Mouse (Mus musculus): Measurements from ENCODE around the gene Mnat1. TPM values are rescaled to one million over a fixed set of nuclear protein-coding genes. Genes with fewer than 3 reads are reported as not detected.

The Mnat1 gene
- polyA plus RNA-seq, 1 experiment from 2014 or later, result 15.2 TPM

GRCm38 (mm10) chr12:73170794-73171193 lies 47.3 kb downstream of the Mnat1 start:
- H3K9ac ChIP-seq (ENCODE audit: low read depth, low read length), result no peak overlapping the region
- H3K4me2 ChIP-seq (replicated peaks; ENCODE audit: low read depth), result no peak overlapping the region
- H3K9me3 ChIP-seq (ENCODE audit: control insufficient read depth), result no peaks in the 10 kb centered on the region
- no peaks in the 10 kb centered on the region for H3K27me3 ChIP-seq (replicated peaks; ENCODE audit: control insufficient read depth, insufficient read depth, low read length)
- TF ChIP-seq CTCF (IDR thresholded peaks at IDR 0.05; ENCODE audit: low read depth), result no peak
- H3K4me3 ChIP-seq (ENCODE audit: low read depth, low read length), result no peak overlapping the region
- H3K27ac ChIP-seq (ENCODE audit: low read depth, low read length), result no peak overlapping the region
- no peaks in the 10 kb centered on the region for H3K4me1 ChIP-seq (replicated peaks; ENCODE audit: control insufficient read depth, insufficient read depth, low read length)
- WGBS, result 85% methylated on average over 6 of the region's 6 CpGs
- no peak for ATAC-seq
- H3K36me3 ChIP-seq (ENCODE audit: control insufficient read depth, insufficient read depth), result peaks cover 13% of the 10 kb centered on the region

GRCm38 (mm10) chr12:73183896-73184295 lies 60.4 kb downstream of the Mnat1 start:
- Histone ChIP-seq H3K4me3 (ENCODE audit: low read depth, low read length) (no peak overlapping the region), H3K27ac (ENCODE audit: low read depth, low read length) (no peak overlapping the region), H3K27me3 (replicated peaks; ENCODE audit: control insufficient read depth, insufficient read depth, low read length) (no peaks in the 10 kb centered on the region), H3K36me3 (ENCODE audit: control insufficient read depth, insufficient read depth) (0 out of 2 replicates have a peak, but pooled peaks cover 9% of the 10 kb centered on the region), H3K4me1 (replicated peaks; ENCODE audit: control insufficient read depth, insufficient read depth, low read length) (no peaks in the 10 kb centered on the region), H3K9ac (ENCODE audit: low read depth, low read length) (no peak overlapping the region), H3K9me3 (ENCODE audit: control insufficient read depth) (no peaks in the 10 kb centered on the region), H3K4me2 (replicated peaks; ENCODE audit: low read depth) (no peak overlapping the region)
- ATAC-seq, result no peak
- no peak for TF ChIP-seq CTCF (IDR thresholded peaks at IDR 0.05; ENCODE audit: low read depth)
- 90% methylated on average over 8 of the region's 8 CpGs for WGBS

GRCm38 (mm10) chr12:73197363-73197762 lies 73.8 kb downstream of the Mnat1 start:
- H3K27me3 ChIP-seq (replicated peaks; ENCODE audit: control insufficient read depth, insufficient read depth, low read length), result no peaks in the 10 kb centered on the region
- no peaks in the 10 kb centered on the region for H3K4me1 ChIP-seq (replicated peaks; ENCODE audit: control insufficient read depth, insufficient read depth, low read length)
- H3K9me3 ChIP-seq (ENCODE audit: control insufficient read depth), result no peaks in the 10 kb centered on the region
- no peak overlapping the region for H3K4me3 ChIP-seq (ENCODE audit: low read depth, low read length)
- no peak overlapping the region for H3K27ac ChIP-seq (ENCODE audit: low read depth, low read length)
- no peaks in the 10 kb centered on the region for H3K36me3 ChIP-seq (ENCODE audit: control insufficient read depth, insufficient read depth)
- no peak for TF ChIP-seq CTCF (IDR thresholded peaks at IDR 0.05; ENCODE audit: low read depth)
- ATAC-seq, result no peak
- no peak overlapping the region for H3K9ac ChIP-seq (ENCODE audit: low read depth, low read length)
- no peak overlapping the region for H3K4me2 ChIP-seq (replicated peaks; ENCODE audit: low read depth)
- 94% methylated on average over 6 of the region's 6 CpGs for WGBS

- Histone ChIP-seq H3K4me3 (ENCODE audit: low read depth, low read length) (no peak overlapping the region), H3K27ac (ENCODE audit: low read depth, low read length) (no peak overlapping the region), H3K9me3 (ENCODE audit: control insufficient read depth) (no peaks in the 10 kb centered on the region), H3K36me3 (ENCODE audit: control insufficient read depth, insufficient read depth) (no peaks in the 10 kb centered on the region), H3K9ac (ENCODE audit: low read depth, low read length) (no peak overlapping the region), H3K4me2 (replicated peaks; ENCODE audit: low read depth) (no peak overlapping the region), H3K4me1 (replicated peaks; ENCODE audit: control insufficient read depth, insufficient read depth, low read length) (no peaks in the 10 kb centered on the region), H3K27me3 (replicated peaks; ENCODE audit: control insufficient read depth, insufficient read depth, low read length) (no peaks in the 10 kb centered on the region)
- no peak for TF ChIP-seq CTCF (IDR thresholded peaks at IDR 0.05; ENCODE audit: low read depth)
- ATAC-seq, result no peak
- 84% methylated on average over 1 of the region's 1 CpGs for WGBS
Measured at GRCm38 (mm10) chr12:73198451-73198850, 74.9 kb downstream of the Mnat1 start.

- 61% methylated on average over 7 of the region's 7 CpGs for WGBS
- Histone ChIP-seq H3K27me3 (replicated peaks; ENCODE audit: control insufficient read depth, insufficient read depth, low read length) (no peaks in the 10 kb centered on the region), H3K27ac (ENCODE audit: low read depth, low read length) (no peak overlapping the region), H3K4me3 (ENCODE audit: low read depth, low read length) (no peak overlapping the region), H3K9me3 (ENCODE audit: control insufficient read depth) (no peaks in the 10 kb centered on the region), H3K4me1 (replicated peaks; ENCODE audit: control insufficient read depth, insufficient read depth, low read length) (no peaks in the 10 kb centered on the region), H3K9ac (ENCODE audit: low read depth, low read length) (no peak overlapping the region), H3K36me3 (ENCODE audit: control insufficient read depth, insufficient read depth) (no peaks in the 10 kb centered on the region), H3K4me2 (replicated peaks; ENCODE audit: low read depth) (no peak overlapping the region)
- ATAC-seq, result no peak
- no peak for TF ChIP-seq CTCF (IDR thresholded peaks at IDR 0.05; ENCODE audit: low read depth)
Measured at GRCm38 (mm10) chr12:73199375-73199774, 75.9 kb downstream of the Mnat1 start.

- WGBS, result 53% methylated on average over 3 of the region's 3 CpGs
- Histone ChIP-seq H3K36me3 (ENCODE audit: control insufficient read depth, insufficient read depth) (no peaks in the 10 kb centered on the region), H3K27me3 (replicated peaks; ENCODE audit: control insufficient read depth, insufficient read depth, low read length) (no peaks in the 10 kb centered on the region), H3K4me3 (ENCODE audit: low read depth, low read length) (no peak overlapping the region), H3K4me1 (replicated peaks; ENCODE audit: control insufficient read depth, insufficient read depth, low read length) (no peaks in the 10 kb centered on the region; the same call in 1 of the 2 replicates), H3K9ac (ENCODE audit: low read depth, low read length) (no peak overlapping the region), H3K9me3 (ENCODE audit: control insufficient read depth) (no peaks in the 10 kb centered on the region), H3K4me2 (replicated peaks; ENCODE audit: low read depth) (no peak overlapping the region), H3K27ac (ENCODE audit: low read depth, low read length) (no peak overlapping the region)
- TF ChIP-seq CTCF (IDR thresholded peaks at IDR 0.05; ENCODE audit: low read depth), result no peak
- ATAC-seq, result no peak
Measured at GRCm38 (mm10) chr12:73201587-73201986, 78.1 kb downstream of the Mnat1 start.

Data from intestine, postnatal 0 days (tissue).